ENCODE assay signal across 9 mouse cellular contexts in the genomic region with DNA sequence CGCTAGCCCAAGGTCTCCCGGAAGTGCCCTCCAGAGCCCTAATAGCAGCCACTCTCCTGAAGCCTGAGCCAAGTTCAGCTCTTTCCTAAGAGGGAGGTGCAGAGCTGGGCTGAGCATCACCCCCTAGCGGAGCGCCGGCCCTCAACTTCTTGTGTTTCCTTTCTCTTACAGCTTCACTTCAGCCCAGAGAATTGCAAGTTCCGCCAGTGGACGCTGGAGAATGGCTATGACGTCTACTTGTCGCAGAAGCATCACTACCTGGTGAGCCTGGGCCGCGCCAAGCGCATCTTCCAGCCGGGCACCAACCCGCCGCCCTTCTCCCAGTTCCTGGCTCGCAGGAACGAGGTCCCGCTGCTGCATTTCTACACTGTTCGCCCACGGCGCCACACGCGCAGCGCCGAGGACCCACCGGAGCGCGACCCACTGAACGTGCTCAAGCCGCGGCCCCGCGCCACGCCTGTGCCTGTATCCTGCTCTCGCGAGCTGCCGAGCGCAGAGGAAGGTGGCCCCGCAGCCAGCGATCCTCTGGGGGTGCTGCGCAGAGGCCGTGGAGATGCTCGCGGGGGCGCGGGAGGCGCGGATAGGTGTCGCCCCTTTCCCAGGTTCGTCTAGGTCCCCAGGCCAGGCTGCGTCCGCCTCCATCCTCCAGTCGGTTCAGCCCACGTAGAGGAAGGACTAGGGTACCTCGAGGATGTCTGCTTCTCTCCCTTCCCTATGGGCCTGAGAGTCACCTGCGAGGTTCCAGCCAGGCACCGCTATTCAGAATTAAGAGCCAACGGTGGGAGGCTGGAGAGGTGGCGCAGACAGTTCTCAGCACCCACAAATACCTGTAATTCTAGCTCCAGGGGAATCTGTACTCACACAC. TPM values are rescaled to one million over a fixed set of nuclear protein-coding genes. Genes with fewer than 3 reads are reported as not detected.
A peak's percentile ranks its signal among the peaks of the same experiment; 100 is the strongest.
DNase-seq lines count a peak whose midpoint lies in the region; ATAC-seq and TF ChIP-seq lines count a peak whose summit lies in the region.
"Had no signal": no experiment of that assay in that cellular context is flagged by ENCODE, and none has a peak within 500 bp of the region (broad histone marks: within the 10 kb centered on the region; RNA-seq: fewer than 3 reads in every experiment).

No protein-coding gene starts in this region.

- peak overlapping the region; percentile 65 for H3K9ac ChIP-seq in kidney, embryonic 14.5 days (ENCODE audit: low read depth, low read length)
- peak overlapping the region; percentile 75 for H3K9ac ChIP-seq in limb, embryonic 14.5 days (ENCODE audit: low read depth, low read length, severe bottlenecking)
- H3K9ac ChIP-seq in midbrain, embryonic 14.5 days (replicated peaks; ENCODE audit: low read length): peak overlapping the region; percentile 88
- H3K9ac ChIP-seq in stomach, embryonic 16.5 days (ENCODE audit: low read length): peak overlapping the region; percentile 75

- peak; percentile 57 for TF ChIP-seq CTCF in cortical plate, adult 2 months (IDR thresholded peaks at IDR 0.05; ENCODE audit: extremely low read depth, insufficient read depth, low read length)

- H3K27me3 ChIP-seq in kidney, embryonic 14.5 days (ENCODE audit: control insufficient read depth, insufficient read depth, low read length): peaks cover 23% of the 10 kb centered on the region
- H3K27me3 ChIP-seq in limb, embryonic 14.5 days (ENCODE audit: control insufficient read depth, insufficient read depth, low read length): no peaks in the 10 kb centered on the region
- H3K27me3 ChIP-seq in midbrain, embryonic 14.5 days (ENCODE audit: control insufficient read depth, insufficient read depth, low read length): no peaks in the 10 kb centered on the region; the same call in 1 of the 2 replicates
- peaks cover 15% of the 10 kb centered on the region; the same call in 1 of the 2 replicates for H3K27me3 ChIP-seq in stomach, embryonic 16.5 days (ENCODE audit: control insufficient read depth, insufficient read depth, low read length)

- peak; percentile 76 for TF ChIP-seq POLR2A in cortical plate, adult 2 months (IDR thresholded peaks at IDR 0.05; ENCODE audit: extremely low read depth, insufficient read depth, low read length)
- TF ChIP-seq POLR2A in limb, embryonic 14.5 days (IDR thresholded peaks at IDR 0.05; ENCODE audit: borderline replicate concordance, extremely low read depth, insufficient read depth, insufficient read length): peak; percentile 36; the same call in 1 of the 2 replicates

- DNase-seq in urinary bladder, postnatal 25 days (ENCODE audit: low spot score): peak; percentile 19
- DNase-seq in urinary bladder, adult 2 months (ENCODE audit: low spot score): no peak
- DNase-seq in gastrocnemius, postnatal 25 days: peak; percentile 23
- peak; percentile 83 for DNase-seq in limb, embryonic 14.5 days (ENCODE audit: low spot score)
- peak; percentile 89 for DNase-seq in midbrain, embryonic 14.5 days

- no peaks in the 10 kb centered on the region for H3K4me1 ChIP-seq in cortical plate, adult 2 months (ENCODE audit: control insufficient read depth, insufficient read depth, low read length)
- no peaks in the 10 kb centered on the region for H3K4me1 ChIP-seq in kidney, embryonic 14.5 days (ENCODE audit: control insufficient read depth, insufficient read depth, low read length)
- H3K4me1 ChIP-seq in limb, embryonic 14.5 days (ENCODE audit: control insufficient read depth, insufficient read depth, low read length): no peaks in the 10 kb centered on the region
- peaks cover 6% of the 10 kb centered on the region for H3K4me1 ChIP-seq in midbrain, embryonic 14.5 days (ENCODE audit: control insufficient read depth, insufficient read depth, low read length)
- peaks cover 8% of the 10 kb centered on the region for H3K4me1 ChIP-seq in stomach, embryonic 16.5 days (ENCODE audit: control insufficient read depth, insufficient read depth, low read length)

- peak; percentile 86 for ATAC-seq in kidney, embryonic 14.5 days (ENCODE audit: low FRiP score, low TSS enrichment)
- peak; percentile 88 for ATAC-seq in limb, embryonic 14.5 days (ENCODE audit: low FRiP score, low read depth)
- ATAC-seq in midbrain, embryonic 14.5 days (ENCODE audit: low FRiP score, low TSS enrichment): peak; percentile 86
- peak; percentile 60 for ATAC-seq in stomach, embryonic 16.5 days (ENCODE audit: insufficient read depth, low FRiP score)

- peak overlapping the region; percentile 51 for H3K27ac ChIP-seq in cortical plate, adult 2 months (ENCODE audit: insufficient read depth, low read length)
- H3K27ac ChIP-seq in kidney, embryonic 14.5 days (ENCODE audit: low read depth, low read length): no peak overlapping the region
- H3K27ac ChIP-seq in limb, embryonic 14.5 days (replicated peaks; ENCODE audit: low read depth, low read length): 0 out of 2 replicates have a peak overlapping the region, but pooled peaks have one; percentile 38
- peak overlapping the region; percentile 92 for H3K27ac ChIP-seq in midbrain, embryonic 14.5 days (replicated peaks; ENCODE audit: low read depth, low read length)
- H3K27ac ChIP-seq in stomach, embryonic 16.5 days (ENCODE audit: low read length): no peak overlapping the region

- 1% methylated on average over 58 of the region's 59 CpGs for WGBS in kidney, embryonic 14.5 days
- WGBS in limb, embryonic 14.5 days: 1% methylated on average over 57 of the region's 59 CpGs
- WGBS in midbrain, embryonic 14.5 days: 1% methylated on average over 59 of the region's 59 CpGs
- 2% methylated on average over 59 of the region's 59 CpGs for WGBS in stomach, embryonic 16.5 days

- no peaks in the 10 kb centered on the region for H3K9me3 ChIP-seq in kidney, embryonic 14.5 days (ENCODE audit: control insufficient read depth, low read length)
- no peaks in the 10 kb centered on the region for H3K9me3 ChIP-seq in limb, embryonic 14.5 days (ENCODE audit: control insufficient read depth, low read length)
- no peaks in the 10 kb centered on the region for H3K9me3 ChIP-seq in midbrain, embryonic 14.5 days (ENCODE audit: control insufficient read depth, low read length)
- H3K9me3 ChIP-seq in stomach, embryonic 16.5 days (replicated peaks; ENCODE audit: control insufficient read depth, low read length): no peaks in the 10 kb centered on the region

- peak overlapping the region; percentile 58 for H3K4me3 ChIP-seq in cortical plate, adult 2 months (ENCODE audit: insufficient read depth, low read length)
- H3K4me3 ChIP-seq in kidney, embryonic 14.5 days (ENCODE audit: low read length): peak overlapping the region; percentile 60
- H3K4me3 ChIP-seq in limb, embryonic 14.5 days (replicated peaks; ENCODE audit: low read length): peak overlapping the region; percentile 56
- peak overlapping the region; percentile 61 for H3K4me3 ChIP-seq in midbrain, embryonic 14.5 days (replicated peaks; ENCODE audit: low read depth, low read length)
- peak overlapping the region; percentile 57 for H3K4me3 ChIP-seq in stomach, embryonic 16.5 days (replicated peaks; ENCODE audit: low read length)

- H3K36me3 ChIP-seq in kidney, embryonic 14.5 days (ENCODE audit: control insufficient read depth, insufficient read depth, low read length): no peaks in the 10 kb centered on the region
- H3K36me3 ChIP-seq in limb, embryonic 14.5 days (ENCODE audit: control insufficient read depth, insufficient read depth, low read length): no peaks in the 10 kb centered on the region
- no peaks in the 10 kb centered on the region for H3K36me3 ChIP-seq in midbrain, embryonic 14.5 days (ENCODE audit: control insufficient read depth, insufficient read depth, low read length)
- no peaks in the 10 kb centered on the region for H3K36me3 ChIP-seq in stomach, embryonic 16.5 days (ENCODE audit: control insufficient read depth, insufficient read depth, low read length)

- peak overlapping the region; percentile 99 for H3K4me2 ChIP-seq in kidney, embryonic 14.5 days (replicated peaks; ENCODE audit: low read depth, low read length)
- peak overlapping the region; percentile 95 for H3K4me2 ChIP-seq in limb, embryonic 14.5 days (replicated peaks; ENCODE audit: low read depth, low read length, severe bottlenecking)
- peak overlapping the region; percentile 93 for H3K4me2 ChIP-seq in midbrain, embryonic 14.5 days (ENCODE audit: low read length)
- H3K4me2 ChIP-seq in stomach, embryonic 16.5 days (ENCODE audit: low read depth, low read length): peak overlapping the region; percentile 89

RNA-seq across cellular contexts. Expression of a gene that starts 7.4 kb away (rescaled TPM):
- not detected in 2 replicates for polyA plus RNA-seq in urinary bladder, adult 2 months (2012; rRNA removed)
- 0.69 and 1.1 TPM in 2 replicates for polyA plus RNA-seq in cortical plate, adult 2 months (2012; rRNA removed)
- total RNA-seq in gastrocnemius, postnatal 25 days (2021): not detected
- not detected in 2 replicates for polyA plus RNA-seq in kidney, embryonic 14.5 days (2014; fragmentation: Nextera tagmentation; extraction: Ambion mirVana)
- polyA plus RNA-seq in limb, embryonic 14.5 days (2012; rRNA removed): 0.17 and 0.24 TPM in 2 replicates
- not detected in 2 replicates for polyA plus RNA-seq in limb, embryonic 14.5 days (2014; fragmentation: Nextera tagmentation; extraction: Ambion mirVana)
- polyA plus RNA-seq in midbrain, embryonic 14.5 days (2014; fragmentation: Nextera tagmentation; extraction: Ambion mirVana): 0.18 TPM in 1 of 2 replicates, not detected in the other
- not detected in 2 replicates for polyA plus RNA-seq in stomach, embryonic 16.5 days (2015; fragmentation: Nextera tagmentation; extraction: Ambion mirVana)
- total RNA-seq: adrenal gland, postnatal 4 days had no signal

RNA-seq across cellular contexts. Expression of a gene that starts 29.3 kb away (rescaled TPM):
- 6.0 and 7.3 TPM in 2 replicates for polyA plus RNA-seq in urinary bladder, adult 2 months (2012; rRNA removed)
- 18.5 and 18.7 TPM in 2 replicates for polyA plus RNA-seq in cortical plate, adult 2 months (2012; rRNA removed)
- total RNA-seq in gastrocnemius, postnatal 25 days (2021): 10 to 100 TPM; 40.9 to 48.8 TPM
- polyA plus RNA-seq in kidney, embryonic 14.5 days (2014; fragmentation: Nextera tagmentation; extraction: Ambion mirVana): 1.2 and 2.6 TPM in 2 replicates
- 3.4 and 4.1 TPM in 2 replicates for polyA plus RNA-seq in limb, embryonic 14.5 days (2012; rRNA removed)
- 3.2 and 3.3 TPM in 2 replicates for polyA plus RNA-seq in limb, embryonic 14.5 days (2014; fragmentation: Nextera tagmentation; extraction: Ambion mirVana)
- polyA plus RNA-seq in midbrain, embryonic 14.5 days (2014; fragmentation: Nextera tagmentation; extraction: Ambion mirVana): 5.0 and 6.5 TPM in 2 replicates
- 4.6 and 5.0 TPM in 2 replicates for polyA plus RNA-seq in stomach, embryonic 16.5 days (2015; fragmentation: Nextera tagmentation; extraction: Ambion mirVana)

Comparison
In these comparisons a context has a peak if more than half of its experiments do, and no peak if none do; other contexts are left out.
1. H3K27ac ChIP-seq: peak in cortical plate, adult 2 months (single experiment), limb, embryonic 14.5 days (single experiment) and midbrain, embryonic 14.5 days (single experiment); none in kidney, embryonic 14.5 days (single experiment) and stomach, embryonic 16.5 days (single experiment).
2. Peak in every context shown above with its lines, with median percentiles within 50 percentile points of each other: H3K4me3 ChIP-seq, ATAC-seq, H3K4me2 ChIP-seq and H3K9ac ChIP-seq.